Mouse (Mus musculus) stomach, embryonic 14.5 days (tissue): Measurements from ENCODE around the gene Vcpkmt. TPM values are rescaled to one million over a fixed set of nuclear protein-coding genes. Genes with fewer than 3 reads are reported as not detected.
A peak's percentile ranks its signal among the peaks of the same experiment; 100 is the strongest.
"Not testable (repeated sequence)": the region's sequence is repeated elsewhere in the genome, so short reads cannot be mapped to it uniquely, and the experiment has no call there.

Experiments
- ATAC-seq: fragments of 200-750 bp; cut with Nextera tagmentation; 2 replicates; pipeline ENCODE4 v1.8.0; 2017; ENCODE audit warnings: low read depth, moderate TSS enrichment; ENCODE audit not compliant: insufficient number of reproducible peaks, insufficient read depth, low FRiP score
- H3K27ac ChIP-seq: fragments of 300-500 bp; sonication (generic); 2 replicates; pipeline ENCODE4 v1.5.1; 2014; ENCODE audit warnings: mild to moderate bottlenecking, low read length, moderate library complexity, mixed read lengths
- H3K27me3 ChIP-seq: fragments of 300-500 bp; sonication (generic); 2 replicates; pipeline ENCODE4 v1.6.1; 2014; ENCODE audit warnings: low read length, control low read depth, mixed read lengths; ENCODE audit not compliant: control insufficient read depth, insufficient read depth
- H3K36me3 ChIP-seq: fragments of 300-500 bp; sonication (generic); 2 replicates; pipeline ENCODE4 v1.6.1; 2014; ENCODE audit warnings: mild to moderate bottlenecking, control low read depth, low read length, moderate library complexity, mixed read lengths; ENCODE audit not compliant: control insufficient read depth, insufficient read depth
- H3K4me1 ChIP-seq: fragments of 300-500 bp; sonication (generic); 2 replicates; pipeline ENCODE4 v1.6.1; 2014; ENCODE audit warnings: low read length, control low read depth, mixed read lengths; ENCODE audit not compliant: control insufficient read depth, insufficient read depth
- H3K4me2 ChIP-seq: fragments of 300-500 bp; sonication (generic); replicated peaks from 2 replicates; pipeline ENCODE4 v1.6.1; 2014; ENCODE audit warnings: low read depth, low read length, control low read depth
- H3K4me3 ChIP-seq: fragments of 300-500 bp; sonication (generic); 2 replicates; pipeline ENCODE4 v1.5.1; 2014; ENCODE audit warnings: low read depth, low read length, control low read depth
- H3K9ac ChIP-seq: fragments of 300-500 bp; sonication (generic); replicated peaks from 2 replicates; pipeline ENCODE4 v1.6.1; 2014; ENCODE audit warnings: low read depth, mild to moderate bottlenecking, control low read depth, low read length, moderate library complexity, mixed read lengths
- H3K9me3 ChIP-seq: fragments of 300-500 bp; sonication (generic); 2 replicates; pipeline ENCODE4 v1.6.1; 2016; ENCODE audit warnings: low read depth, low read length, control low read depth; ENCODE audit not compliant: control insufficient read depth
- WGBS: fragments of 180-500 bp; shearing (Covaris S2); extraction: QIAGEN DNeasy Blood & Tissue Kit; methylation state at CpG from one replicate; pipeline ENCODE4 v1.1.7; 2014; 5-methylcytosine and 5-hydroxymethylcytosine counted together
- polyA plus RNA-seq: library from polyadenylated mRNA; unstranded; fragments of >200 nt; fragmentation: Nextera tagmentation; extraction: Ambion mirVana; gene quantifications from 2 replicates; pipeline ENCODE4 v1.2.1, GENCODE M21; 2014

The Vcpkmt gene
- polyA plus RNA-seq = 20.7 and 22.6 TPM in 2 replicates

- Histone ChIP-seq H3K36me3 (peaks cover 38% of the 10 kb centered on the region), H3K27ac (peak within 1 kb of the TSS; percentile 77), H3K4me1 (0 out of 2 replicates have a peak, but pooled peaks cover 4% of the 10 kb centered on the region), H3K9me3 (no peaks in the 10 kb centered on the region), H3K4me3 (peak within 1 kb of the TSS; percentile 79), H3K4me2 (peak within 1 kb of the TSS; percentile 78), H3K27me3 (no peaks in the 10 kb centered on the region), H3K9ac (peak within 1 kb of the TSS; percentile 71)
- peak; percentile 98 for ATAC-seq
- WGBS = under 1% methylated on average over 56 of the region's 56 CpGs
Measured at GRCm38 (mm10) chr12:69582613-69583269, at the start of gene Vcpkmt. Gene Vcpkmt, minus strand, starts transcription at chr12:69583028.

- WGBS = 75% methylated on average over 5 of the region's 5 CpGs
- H3K4me3 ChIP-seq, H3K9me3 ChIP-seq, H3K27me3 ChIP-seq, H3K9ac ChIP-seq, H3K4me1 ChIP-seq, ATAC-seq, H3K4me2 ChIP-seq, H3K27ac ChIP-seq: not testable (repeated sequence)
- H3K36me3 ChIP-seq = peaks cover 17% of the 10 kb centered on the region
Measured at GRCm38 (mm10) chr12:69618590-69618989, 35.8 kb upstream of the Vcpkmt start.

GRCm38 (mm10) chr12:69604367-69604766, 21.5 kb upstream of the Vcpkmt start:
- 70% methylated on average over 2 of the region's 2 CpGs for WGBS
- Histone ChIP-seq H3K27ac (no peak overlapping the region), H3K36me3 (peaks cover 6% of the 10 kb centered on the region; the same call in 1 of the 2 replicates), H3K9ac (no peak overlapping the region), H3K4me3 (no peak overlapping the region), H3K9me3 (no peaks in the 10 kb centered on the region), H3K4me1 (no peaks in the 10 kb centered on the region), H3K4me2 (no peak overlapping the region), H3K27me3 (no peaks in the 10 kb centered on the region)
- no peak for ATAC-seq

GRCm38 (mm10) chr12:69597446-69597845, 14.6 kb upstream of the Vcpkmt start:
- Histone ChIP-seq H3K27ac (no peak overlapping the region), H3K36me3 (peaks cover 12% of the 10 kb centered on the region), H3K9me3 (no peaks in the 10 kb centered on the region), H3K4me2 (no peak overlapping the region), H3K4me1 (no peaks in the 10 kb centered on the region), H3K27me3 (no peaks in the 10 kb centered on the region), H3K4me3 (no peak overlapping the region), H3K9ac (no peak overlapping the region)
- WGBS = 83% methylated on average over 4 of the region's 4 CpGs
- no peak for ATAC-seq

- Histone ChIP-seq H3K9ac (no peak overlapping the region), H3K4me3 (no peak overlapping the region), H3K36me3 (peaks cover 21% of the 10 kb centered on the region), H3K27me3 (no peaks in the 10 kb centered on the region), H3K4me2 (no peak overlapping the region), H3K9me3 (no peaks in the 10 kb centered on the region), H3K4me1 (no peaks in the 10 kb centered on the region), H3K27ac (no peak overlapping the region)
- no peak for ATAC-seq
- WGBS = 86% methylated on average over 5 of the region's 5 CpGs
Measured at GRCm38 (mm10) chr12:69593130-69593529, 10.3 kb upstream of the Vcpkmt start.

- peaks cover 36% of the 10 kb centered on the region for H3K36me3 ChIP-seq
- H3K4me2 ChIP-seq = peak overlapping the region; percentile 78
- H3K9ac ChIP-seq = peak overlapping the region; percentile 71; the same call in 1 of the 2 replicates
- H3K4me3 ChIP-seq = peak overlapping the region; percentile 79
- WGBS = 43% methylated on average over 5 of the region's 5 CpGs
- no peak for ATAC-seq
- H3K27me3 ChIP-seq = no peaks in the 10 kb centered on the region
- peak overlapping the region; percentile 77 for H3K27ac ChIP-seq
- 0 out of 2 replicates have a peak, but pooled peaks cover 4% of the 10 kb centered on the region for H3K4me1 ChIP-seq
- H3K9me3 ChIP-seq = no peaks in the 10 kb centered on the region
Measured at GRCm38 (mm10) chr12:69583270-69583629, 422 bp upstream of the Vcpkmt start.

- Histone ChIP-seq H3K27ac (peak overlapping the region; percentile 77), H3K4me3 (peak overlapping the region; percentile 79), H3K4me2 (peak overlapping the region; percentile 78), H3K27me3 (no peaks in the 10 kb centered on the region), H3K36me3 (peaks cover 38% of the 10 kb centered on the region), H3K9me3 (no peaks in the 10 kb centered on the region), H3K4me1 (0 out of 2 replicates have a peak, but pooled peaks cover 4% of the 10 kb centered on the region), H3K9ac (peak overlapping the region; percentile 71)
- 19% methylated on average over 9 of the region's 9 CpGs for WGBS
- no peak for ATAC-seq
Measured at GRCm38 (mm10) chr12:69582216-69582612, 614 bp downstream of the Vcpkmt start.

GRCm38 (mm10) chr12:69579623-69580022, 3.2 kb downstream of the Vcpkmt start:
- Histone ChIP-seq H3K9me3 (no peaks in the 10 kb centered on the region), H3K27ac (no peak overlapping the region), H3K4me3 (no peak overlapping the region), H3K4me1 (peaks cover 4% of the 10 kb centered on the region; the same call in 1 of the 2 replicates), H3K9ac (no peak overlapping the region), H3K4me2 (no peak overlapping the region), H3K36me3 (peaks cover 28% of the 10 kb centered on the region), H3K27me3 (no peaks in the 10 kb centered on the region)
- ATAC-seq = no peak
- 89% methylated on average over 5 of the region's 5 CpGs for WGBS
